Mouse (Mus musculus) left cerebral cortex, postnatal 14 days (tissue): Measurements from ENCODE around the gene 2310061I04Rik. TPM values are rescaled to one million over a fixed set of nuclear protein-coding genes. Genes with fewer than 3 reads are reported as not detected.

Experiments
- DNase-seq, 2 experiments: peaks; one replicate each; pipeline ENCODE4 v3.0.0; 2021 to 2022; ENCODE audit warnings: low spot score in 2 of 2, mixed read lengths in 1 of 2
- intact Hi-C: fragments of 180-260 bp; cut with DNase I; formaldehyde crosslinking; loops from one replicate; pipeline ENCODE4 v1.15.1; 2025
- microRNA-seq, 2 experiments: library from miRNA; unstranded; fragments of <30 nt; microRNA quantifications; one replicate each; pipeline ENCODE4 v1.2.0; 2022
- total RNA-seq, 2 experiments: library from RNA; stranded (reverse); gene quantifications; 2 replicates each; pipeline ENCODE4 v1.2.3; 2021

The 2310061I04Rik gene
- total RNA-seq, 2 experiments from 2014 or later, result 65.2 to 66.9 TPM

DNA sequence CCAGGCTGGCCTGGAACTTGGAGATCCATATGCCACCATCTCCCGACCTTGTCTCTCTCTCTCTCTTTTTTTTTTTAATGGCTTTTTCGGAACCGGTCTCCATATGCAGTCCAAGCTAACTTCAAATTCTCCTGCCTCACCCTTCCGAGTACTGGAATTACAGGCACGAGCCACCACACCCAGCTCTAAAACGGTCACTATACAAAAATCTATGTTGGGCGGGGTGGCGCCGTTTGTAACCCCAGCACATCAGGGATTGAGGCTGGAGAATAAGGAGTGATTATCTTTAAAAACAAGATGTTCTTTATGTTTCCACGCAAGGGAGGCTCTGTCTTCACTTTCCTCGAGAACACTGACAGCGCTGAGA lies 36.4 kb downstream of the 2310061I04Rik start:
- DNase-seq, result no peak
- intact Hi-C loops, result no loop called here

DNA sequence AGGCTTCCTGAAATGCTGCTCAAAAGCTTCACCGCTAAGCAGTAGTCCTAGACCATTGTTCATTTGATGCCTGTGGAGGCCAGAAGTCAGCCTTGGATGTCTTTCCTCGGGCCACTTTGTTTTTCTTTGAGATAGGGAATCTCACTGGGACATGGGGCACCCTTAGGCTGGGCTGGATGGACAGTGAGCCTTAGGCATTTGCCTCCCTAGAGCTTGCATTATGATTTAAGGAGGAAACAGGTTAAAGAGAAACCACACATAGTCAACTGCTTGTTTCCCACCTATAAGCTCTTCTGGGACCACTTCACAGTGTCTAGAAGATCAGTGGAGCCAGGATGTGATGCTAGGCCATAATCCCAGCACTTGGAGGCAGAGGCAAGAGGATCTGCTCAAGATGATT lies 37.4 kb downstream of the 2310061I04Rik start:
- DNase-seq, result no peak
- intact Hi-C loops, result no loop called here

DNA sequence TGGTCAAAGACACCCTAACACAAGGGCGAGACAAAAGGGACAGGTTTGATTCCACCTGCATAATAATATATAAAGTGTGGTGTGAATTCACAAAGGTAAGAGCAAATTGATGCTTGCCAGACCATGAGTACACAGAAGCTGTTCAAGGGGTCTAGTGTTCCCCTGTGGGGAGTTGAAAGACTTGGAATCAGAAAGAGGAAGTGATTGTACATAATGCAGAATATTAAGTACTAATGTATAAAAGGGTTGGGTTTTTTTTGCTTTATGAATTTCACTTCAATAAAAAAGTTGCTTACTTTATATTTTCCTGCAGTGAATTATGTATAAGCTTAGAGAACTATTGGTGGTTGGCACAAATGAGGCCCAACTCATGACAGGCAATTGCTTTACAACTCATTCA lies 37.9 kb downstream of the 2310061I04Rik start:
- intact Hi-C loops, result no loop called here

DNA sequence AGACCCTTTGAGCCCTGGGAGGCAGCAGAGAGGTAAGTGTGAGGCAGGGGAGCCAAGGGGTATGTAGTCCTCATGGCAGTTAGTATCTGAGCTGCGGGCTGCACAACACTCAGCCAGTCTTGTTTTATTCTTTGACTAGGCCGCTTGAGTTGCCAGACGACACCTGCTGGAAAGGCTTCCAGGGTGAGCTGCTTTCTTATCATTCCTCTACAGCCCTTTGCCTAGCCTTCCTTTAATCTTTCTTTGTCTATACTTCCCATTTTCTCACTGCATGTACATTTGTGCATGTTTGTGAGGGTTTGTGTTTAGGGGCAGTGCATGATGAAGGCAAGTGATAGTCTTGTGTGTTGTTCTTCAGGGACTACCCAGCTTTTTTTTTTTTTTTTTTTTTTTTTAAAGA lies 46.3 kb downstream of the 2310061I04Rik start:
- no peak for DNase-seq
- intact Hi-C loops, result no loop called here

More for the DNA sequence above, 37.9 kb downstream of the 2310061I04Rik start:
- DNase-seq, result no peak

DNA sequence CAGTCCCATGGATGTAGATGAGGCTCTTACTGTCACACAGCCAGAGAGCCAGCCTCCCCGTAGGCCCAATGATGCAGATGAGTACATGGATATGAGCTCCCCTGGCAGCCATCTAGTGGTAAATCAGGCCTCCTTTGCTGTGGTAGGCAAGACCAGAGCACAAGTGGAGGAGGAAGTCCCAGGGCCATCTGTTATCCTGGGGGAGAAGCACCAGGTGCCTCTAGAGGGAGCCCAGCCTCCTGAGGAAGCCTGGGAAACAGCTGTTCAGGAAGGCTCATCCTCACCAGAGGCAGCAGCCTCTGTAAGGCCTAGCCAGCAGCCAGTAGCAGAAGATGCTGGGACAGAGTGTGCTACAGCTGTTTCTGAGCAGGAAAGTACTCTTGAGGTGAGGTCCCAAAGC lies 49.1 kb downstream of the 2310061I04Rik start:
- DNase-seq, result no peak
- intact Hi-C loops, result no loop called here

DNA sequence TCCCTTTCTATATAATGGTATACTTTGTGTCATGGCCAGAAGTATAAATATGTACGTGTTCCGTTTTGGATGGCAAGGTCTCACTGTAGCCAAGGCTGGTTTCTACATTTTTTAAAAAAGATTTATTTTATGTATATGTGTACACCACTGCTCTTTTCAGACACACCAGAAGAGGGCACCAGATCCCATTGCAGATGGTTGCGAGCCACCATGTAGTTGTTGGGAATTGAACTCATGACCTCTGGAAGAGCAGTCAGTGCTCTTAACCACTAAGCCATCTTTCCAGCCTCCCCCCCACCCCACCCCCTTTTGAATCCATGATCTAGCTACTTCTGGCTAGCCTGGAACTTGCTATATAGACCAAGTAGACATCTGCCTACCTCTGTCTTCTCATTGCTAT lies 53.7 kb downstream of the 2310061I04Rik start:
- intact Hi-C loops, result no loop called here
- no peak for DNase-seq

Small RNAs within 50 kb of the gene (microRNA-seq; reads per million reads assigned to microRNA genes)
- gene Gm28033 (0.67 to 2.1 reads per million in 2 experiments), gene Mir1894 (0 to 0.53 reads per million in 2 experiments)

Other genes with a start within 250 kb of the 2310061I04Rik start
- 10 to 100 TPM; 31.1 to 40.8 TPM for gene Vars2, start 229.8 kb downstream of the 2310061I04Rik start, total RNA-seq
- gene Gtf2h4, start 223.7 kb downstream of the 2310061I04Rik start, total RNA-seq, result 10 to 100 TPM; 23.0 to 26.2 TPM
- gene Ddr1, start 192.8 kb downstream of the 2310061I04Rik start, total RNA-seq, result 10 to 100 TPM; 46.1 to 52.8 TPM
- gene Ier3, start 75.7 kb downstream of the 2310061I04Rik start, total RNA-seq, result 1 to 10 TPM; 5.4 to 5.7 TPM
- gene Flot1, start 74.2 kb downstream of the 2310061I04Rik start, total RNA-seq, result 100 to 1,000 TPM; 153 to 168 TPM
- gene Tubb5, start 59.1 kb downstream of the 2310061I04Rik start, total RNA-seq, result 100 to 1,000 TPM; 771 to 797 TPM
- 10 to 100 TPM; 10.7 to 14.6 TPM for gene Mdc1, start 55.9 kb downstream of the 2310061I04Rik start, total RNA-seq
- 1 to 10 TPM; 5.1 TPM for gene Nrm, start 36.1 kb downstream of the 2310061I04Rik start, total RNA-seq
- 10 to 100 TPM; 12.8 to 14.1 TPM for gene Ppp1r18, start 31.8 kb downstream of the 2310061I04Rik start, total RNA-seq
- 10 to 100 TPM; 30.1 to 32.1 TPM for gene Dhx16, start 17.6 kb downstream of the 2310061I04Rik start, total RNA-seq
- gene Atat1, start 12.6 kb upstream of the 2310061I04Rik start, total RNA-seq, result 10 to 100 TPM; 64.6 to 69.9 TPM
- 10 to 100 TPM; 40.0 to 41.7 TPM for gene Mrps18b, start 19.0 kb upstream of the 2310061I04Rik start, total RNA-seq
- gene Ppp1r10, start 19.0 kb upstream of the 2310061I04Rik start, total RNA-seq, result 10 to 100 TPM; 62.1 to 68.3 TPM
- gene Abcf1, start 72.3 kb upstream of the 2310061I04Rik start, total RNA-seq, result 10 to 100 TPM; 77.1 to 77.8 TPM
- gene Gnl1, start 82.4 kb upstream of the 2310061I04Rik start, total RNA-seq, result 100 to 1,000 TPM; 146 to 148 TPM
- gene Prr3, start 82.8 kb upstream of the 2310061I04Rik start, total RNA-seq, result 10 to 100 TPM; 57.4 to 57.6 TPM
- 1 to 10 TPM; 1.0 to 1.1 TPM for gene H2-T24, start 123.1 kb upstream of the 2310061I04Rik start, total RNA-seq
- gene H2-T23, start 135.4 kb upstream of the 2310061I04Rik start, total RNA-seq, result 1 to 10 TPM; 3.8 to 4.6 TPM
- 1 to 10 TPM; 4.3 to 6.7 TPM for gene H2-T22, start 145.3 kb upstream of the 2310061I04Rik start, total RNA-seq
- not detected for gene Gm6034, start 145.5 kb upstream of the 2310061I04Rik start, total RNA-seq
- under 1 TPM; 0.55 to 0.57 TPM for gene Gm11127, start 160.9 kb upstream of the 2310061I04Rik start, total RNA-seq
- gene Gm19684, start 224.2 kb upstream of the 2310061I04Rik start, total RNA-seq, result not detected
- gene Gm7030, start 232.0 kb upstream of the 2310061I04Rik start, total RNA-seq, result not detected